Mouse (Mus musculus) ES-Bruce4 (cell line): Measurements from ENCODE around the gene Psmb8.

Source experiments
- CTCF ChIP-seq: IDR thresholded peaks from one replicate; pipeline ENCODE4 v1.8.1; 2011; ENCODE audit warnings: low read depth, low read length
- POLR2A ChIP-seq: IDR thresholded peaks from one replicate; pipeline ENCODE4 v1.8.1; 2011; ENCODE audit warnings: low read length; ENCODE audit not compliant: insufficient read depth

GRCm38 (mm10) chr17:34179913-34180859 is 17.3 kb upstream of the Psmb8 start:
- TF ChIP-seq POLR2A: no peak
- TF ChIP-seq CTCF: no peak
